Mouse (Mus musculus): ENCODE measurements around the gene March9. TPM values are rescaled to one million over a fixed set of nuclear protein-coding genes. Genes with fewer than 3 reads are reported as not detected.
"Not testable (repeated sequence)": the region's sequence is repeated elsewhere in the genome, so short reads cannot be mapped to it uniquely, and the experiment has no call there.

Gene March9
- polyA plus RNA-seq, 1 experiment from 2014 or later = 1.2 TPM

- H3K27ac ChIP-seq (replicated peaks) = no peak overlapping the region
- H3K4me1 ChIP-seq = peaks cover 61% of the 10 kb centered on the region
- peaks cover 78% of the 10 kb centered on the region for H3K27me3 ChIP-seq (replicated peaks; ENCODE audit: low read depth, poor library complexity, severe bottlenecking)
- no peaks in the 10 kb centered on the region for H3K36me3 ChIP-seq (replicated peaks)
- H3K4me3 ChIP-seq = peak overlapping the region; percentile 72; the same call in 1 of the 2 replicates
- no peak for DNase-seq (ENCODE audit: low spot score)
- 6% methylated on average over 10 of the region's 10 CpGs for WGBS
- H3K9me3 ChIP-seq = no peaks in the 10 kb centered on the region
Observed at GRCm38 (mm10) chr10:127077515-127077914, 17.5 kb upstream of the March9 start.

DNA sequence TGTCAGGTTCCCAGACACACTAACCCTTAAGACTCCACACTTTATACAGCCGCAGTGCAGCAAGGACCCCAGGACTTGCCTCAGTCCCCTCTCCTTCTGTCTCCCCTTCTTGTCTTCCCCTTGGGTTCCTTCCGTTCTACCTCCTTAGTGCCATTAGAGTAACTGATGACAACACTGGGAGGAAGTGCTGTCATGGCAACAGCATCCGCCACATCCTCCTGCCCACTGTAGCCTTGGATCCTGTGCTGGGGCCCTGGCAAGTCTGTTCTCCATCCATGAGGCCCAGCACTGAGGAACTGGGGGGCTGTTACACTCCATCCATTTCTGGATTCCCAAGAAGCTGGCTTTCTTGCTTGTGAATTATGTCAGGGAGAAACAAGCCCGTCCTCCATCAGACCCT is 16.1 kb upstream of the March9 start:
- H3K4me1 ChIP-seq = peaks cover 53% of the 10 kb centered on the region
- WGBS = 49% methylated on average over 4 of the region's 4 CpGs
- no peaks in the 10 kb centered on the region for H3K36me3 ChIP-seq (replicated peaks)
- no peaks in the 10 kb centered on the region for H3K9me3 ChIP-seq
- H3K27ac ChIP-seq (replicated peaks) = no peak overlapping the region
- peaks cover 64% of the 10 kb centered on the region for H3K27me3 ChIP-seq (replicated peaks; ENCODE audit: low read depth, poor library complexity, severe bottlenecking)
- DNase-seq (ENCODE audit: low spot score) = no peak
- H3K4me3 ChIP-seq = no peak overlapping the region

DNA sequence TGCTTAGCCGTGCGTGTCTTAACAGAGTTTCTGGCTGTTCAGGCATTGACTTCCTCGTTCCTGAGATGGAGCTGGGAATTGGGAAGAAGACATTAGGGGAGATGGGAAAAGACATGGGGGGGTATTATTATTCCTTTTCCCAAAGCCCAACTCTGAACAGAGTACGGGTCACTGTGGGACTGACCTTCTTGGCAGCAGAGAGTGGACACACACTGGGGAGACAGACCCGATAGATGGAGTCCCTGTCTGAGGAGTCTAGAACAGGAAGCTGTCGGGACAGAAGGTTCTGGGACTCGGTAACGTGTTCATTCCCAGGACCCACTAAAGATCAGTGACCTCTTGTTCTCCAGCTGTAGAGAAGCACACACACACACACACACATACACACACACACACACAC is 15.7 kb upstream of the March9 start:
- no peaks in the 10 kb centered on the region for H3K36me3 ChIP-seq (replicated peaks)
- peaks cover 53% of the 10 kb centered on the region for H3K4me1 ChIP-seq
- no peak for DNase-seq (ENCODE audit: low spot score)
- no peak overlapping the region for H3K27ac ChIP-seq (replicated peaks)
- 74% methylated on average over 8 of the region's 8 CpGs for WGBS
- peaks cover 59% of the 10 kb centered on the region for H3K27me3 ChIP-seq (replicated peaks; ENCODE audit: low read depth, poor library complexity, severe bottlenecking)
- H3K9me3 ChIP-seq = no peaks in the 10 kb centered on the region
- no peak overlapping the region for H3K4me3 ChIP-seq

- no peaks in the 10 kb centered on the region for H3K9me3 ChIP-seq
- DNase-seq (ENCODE audit: low spot score) = no peak
- no peak within 1 kb of the TSS for H3K4me3 ChIP-seq
- H3K4me1 ChIP-seq = peaks cover 48% of the 10 kb centered on the region
- peaks cover 54% of the 10 kb centered on the region for H3K27me3 ChIP-seq (replicated peaks; ENCODE audit: low read depth, poor library complexity, severe bottlenecking)
- 64% methylated on average over 9 of the region's 9 CpGs for WGBS
- H3K27ac ChIP-seq (replicated peaks) = no peak within 1 kb of the TSS
- no peaks in the 10 kb centered on the region for H3K36me3 ChIP-seq (replicated peaks)
Observed at GRCm38 (mm10) chr10:127075080-127075479, 15.1 kb upstream of the March9 start, which contains the start of gene Agap2. Gene Agap2 (plus strand): TSS chr10:127075284.

GRCm38 (mm10) chr10:127073981-127074380 is 14.0 kb upstream of the March9 start:
- H3K27me3 ChIP-seq (replicated peaks; ENCODE audit: low read depth, poor library complexity, severe bottlenecking) = peaks cover 43% of the 10 kb centered on the region
- no peak for DNase-seq (ENCODE audit: low spot score)
- 99% methylated on average over 1 of the region's 1 CpGs for WGBS

GRCm38 (mm10) chr10:127072969-127073368 is 13.0 kb upstream of the March9 start:
- DNase-seq (ENCODE audit: low spot score); H3K36me3 ChIP-seq (replicated peaks); H3K27ac ChIP-seq (replicated peaks); H3K9me3 ChIP-seq; H3K4me3 ChIP-seq: not testable (repeated sequence)
- Histone ChIP-seq H3K4me1 (peaks cover 42% of the 10 kb centered on the region), H3K27me3 (replicated peaks; ENCODE audit: low read depth, poor library complexity, severe bottlenecking) (peaks cover 33% of the 10 kb centered on the region)
- 82% methylated on average over 2 of the region's 2 CpGs for WGBS

More at GRCm38 (mm10) chr10:127073981-127074380, 14.0 kb upstream of the March9 start:
- Histone ChIP-seq H3K27ac (replicated peaks) (no peak overlapping the region), H3K36me3 (replicated peaks) (no peaks in the 10 kb centered on the region), H3K9me3 (no peaks in the 10 kb centered on the region), H3K4me3 (no peak overlapping the region), H3K4me1 (peaks cover 42% of the 10 kb centered on the region)

GRCm38 (mm10) chr10:127072270-127072669 is 12.3 kb upstream of the March9 start:
- not testable (repeated sequence) for H3K4me3 ChIP-seq; H3K9me3 ChIP-seq; H3K27ac ChIP-seq (replicated peaks); DNase-seq (ENCODE audit: low spot score)
- 88% methylated on average over 4 of the region's 4 CpGs for WGBS
- Histone ChIP-seq H3K27me3 (replicated peaks; ENCODE audit: low read depth, poor library complexity, severe bottlenecking) (peaks cover 26% of the 10 kb centered on the region), H3K4me1 (peaks cover 39% of the 10 kb centered on the region), H3K36me3 (replicated peaks) (peaks cover 15% of the 10 kb centered on the region)

DNA sequence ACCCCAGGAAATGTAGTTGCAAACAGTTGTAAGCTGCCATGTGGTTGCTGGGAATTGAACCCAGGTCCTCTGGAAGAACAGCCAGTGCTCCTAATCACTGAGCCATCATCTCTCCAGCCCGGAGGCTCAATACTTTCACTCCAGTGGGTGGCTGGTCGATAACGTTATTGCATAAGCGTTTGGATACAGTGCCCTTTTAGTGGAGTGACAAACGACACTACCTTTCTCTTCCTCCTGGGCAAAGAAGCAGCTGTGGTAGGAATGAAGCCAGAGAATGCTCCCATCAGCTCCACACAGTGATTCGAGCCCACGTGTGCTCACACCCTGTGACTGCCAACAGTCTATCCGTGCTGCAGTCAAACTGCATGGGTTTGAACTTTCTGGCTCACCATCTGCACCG is 11.2 kb upstream of the March9 start:
- Histone ChIP-seq H3K4me1 (peaks cover 42% of the 10 kb centered on the region), H3K27me3 (replicated peaks; ENCODE audit: low read depth, poor library complexity, severe bottlenecking) (peaks cover 15% of the 10 kb centered on the region), H3K36me3 (replicated peaks) (peaks cover 26% of the 10 kb centered on the region), H3K4me3 (peak overlapping the region; percentile 79), H3K9me3 (no peaks in the 10 kb centered on the region), H3K27ac (replicated peaks) (0 out of 2 replicates have a peak overlapping the region, but pooled peaks have one; percentile 92)
- no peak for DNase-seq (ENCODE audit: low spot score)
- 84% methylated on average over 9 of the region's 9 CpGs for WGBS

DNA sequence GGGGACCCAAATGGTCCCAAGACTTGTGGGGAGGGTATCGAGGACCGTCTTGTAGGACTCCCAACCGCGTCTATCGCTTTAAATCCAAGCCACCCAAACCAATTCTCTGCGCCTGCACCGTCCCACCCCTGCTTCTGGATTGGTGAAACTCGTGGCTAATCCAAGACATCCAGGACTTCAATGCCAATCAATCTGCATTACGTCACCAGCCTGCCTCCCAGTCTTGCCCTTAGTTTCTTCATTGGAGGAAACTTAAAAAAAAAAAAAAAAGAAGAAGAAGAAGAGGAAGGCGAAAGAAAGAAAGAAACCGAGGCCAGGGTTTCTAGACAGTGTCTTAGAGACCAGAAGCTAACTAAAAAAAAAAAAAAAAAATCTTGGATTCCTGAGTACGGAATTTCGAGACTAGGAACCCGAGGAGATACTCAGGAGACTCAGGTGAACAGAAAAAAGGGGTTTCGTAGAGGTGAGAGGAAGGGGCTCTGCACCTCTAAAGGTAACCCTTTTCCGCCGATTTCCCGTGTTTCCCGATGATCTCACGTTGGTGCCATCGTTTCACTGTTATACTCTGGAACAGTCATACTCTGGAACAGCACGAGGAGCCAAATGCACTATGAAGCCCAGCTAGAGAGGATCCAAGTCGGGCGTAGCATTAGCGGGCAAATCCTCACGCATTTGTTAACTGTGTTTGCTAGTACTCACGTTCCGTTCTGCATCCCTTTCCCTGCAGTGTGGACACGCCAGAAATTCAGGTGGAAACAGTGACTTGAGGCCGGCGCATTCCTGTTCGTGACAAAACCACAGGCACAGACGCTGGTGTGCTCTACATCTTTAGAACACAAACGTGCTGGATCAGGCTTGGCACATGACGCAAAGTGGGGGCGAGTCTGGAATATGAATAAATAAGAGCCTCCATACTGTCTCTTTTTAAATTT is 10.5 kb upstream of the March9 start, which contains the start of gene Tspan31:
Gene Tspan31 (minus strand): TSS at position 75 of the 932 bp plus-strand sequence.
- DNase-seq (ENCODE audit: low spot score) = peak; percentile 93
- Histone ChIP-seq H3K27ac (replicated peaks) (peak within 1 kb of the TSS; percentile 92), H3K27me3 (replicated peaks; ENCODE audit: low read depth, poor library complexity, severe bottlenecking) (peaks cover 8% of the 10 kb centered on the region), H3K4me3 (peak within 1 kb of the TSS; percentile 79), H3K4me1 (peaks cover 43% of the 10 kb centered on the region), H3K9me3 (no peaks in the 10 kb centered on the region), H3K36me3 (replicated peaks) (peaks cover 34% of the 10 kb centered on the region)
- 3% methylated on average over 36 of the region's 36 CpGs for WGBS

GRCm38 (mm10) chr10:127069281-127070189 is 9.6 kb upstream of the March9 start:
- Histone ChIP-seq H3K36me3 (replicated peaks) (peaks cover 43% of the 10 kb centered on the region), H3K27me3 (replicated peaks; ENCODE audit: low read depth, poor library complexity, severe bottlenecking) (no peaks in the 10 kb centered on the region), H3K27ac (replicated peaks) (peak overlapping the region; percentile 92), H3K9me3 (no peaks in the 10 kb centered on the region), H3K4me1 (peaks cover 46% of the 10 kb centered on the region), H3K4me3 (peak overlapping the region; percentile 79)
- DNase-seq (ENCODE audit: low spot score) = peak; percentile 54
- WGBS = 10% methylated on average over 30 of the region's 30 CpGs

GRCm38 (mm10) chr10:127068360-127069038 is 8.5 kb upstream of the March9 start:
- Histone ChIP-seq H3K27me3 (replicated peaks; ENCODE audit: low read depth, poor library complexity, severe bottlenecking) (no peaks in the 10 kb centered on the region), H3K36me3 (replicated peaks) (peaks cover 46% of the 10 kb centered on the region), H3K27ac (replicated peaks) (peak overlapping the region; percentile 92; the same call in 1 of the 2 replicates), H3K4me1 (peaks cover 47% of the 10 kb centered on the region), H3K9me3 (no peaks in the 10 kb centered on the region), H3K4me3 (peak overlapping the region; percentile 79)
- DNase-seq (ENCODE audit: low spot score) = no peak
- 83% methylated on average over 9 of the region's 9 CpGs for WGBS
